Mouse (Mus musculus) stomach, embryonic 14.5 days (tissue): ENCODE measurements around the gene Eci2. TPM values are rescaled to one million over a fixed set of nuclear protein-coding genes. Genes with fewer than 3 reads are reported as not detected.
A peak's percentile ranks its signal among the peaks of the same experiment; 100 is the strongest.
"Not testable (repeated sequence)": the region's sequence is repeated elsewhere in the genome, so short reads cannot be mapped to it uniquely, and the experiment has no call there.

Source experiments
- ATAC-seq: fragments of 200-750 bp; cut with Nextera tagmentation; 2 replicates; pipeline ENCODE4 v1.8.0; 2017; ENCODE audit warnings: low read depth, moderate TSS enrichment; ENCODE audit not compliant: insufficient number of reproducible peaks, insufficient read depth, low FRiP score
- H3K27ac ChIP-seq: fragments of 300-500 bp; sonication (generic); 2 replicates; pipeline ENCODE4 v1.5.1; 2014; ENCODE audit warnings: mild to moderate bottlenecking, low read length, moderate library complexity, mixed read lengths
- H3K27me3 ChIP-seq: fragments of 300-500 bp; sonication (generic); 2 replicates; pipeline ENCODE4 v1.6.1; 2014; ENCODE audit warnings: low read length, control low read depth, mixed read lengths; ENCODE audit not compliant: control insufficient read depth, insufficient read depth
- H3K36me3 ChIP-seq: fragments of 300-500 bp; sonication (generic); 2 replicates; pipeline ENCODE4 v1.6.1; 2014; ENCODE audit warnings: mild to moderate bottlenecking, control low read depth, low read length, moderate library complexity, mixed read lengths; ENCODE audit not compliant: control insufficient read depth, insufficient read depth
- H3K4me1 ChIP-seq: fragments of 300-500 bp; sonication (generic); 2 replicates; pipeline ENCODE4 v1.6.1; 2014; ENCODE audit warnings: low read length, control low read depth, mixed read lengths; ENCODE audit not compliant: control insufficient read depth, insufficient read depth
- H3K4me2 ChIP-seq: fragments of 300-500 bp; sonication (generic); replicated peaks from 2 replicates; pipeline ENCODE4 v1.6.1; 2014; ENCODE audit warnings: low read depth, low read length, control low read depth
- H3K4me3 ChIP-seq: fragments of 300-500 bp; sonication (generic); 2 replicates; pipeline ENCODE4 v1.5.1; 2014; ENCODE audit warnings: low read depth, low read length, control low read depth
- H3K9ac ChIP-seq: fragments of 300-500 bp; sonication (generic); replicated peaks from 2 replicates; pipeline ENCODE4 v1.6.1; 2014; ENCODE audit warnings: low read depth, mild to moderate bottlenecking, control low read depth, low read length, moderate library complexity, mixed read lengths
- H3K9me3 ChIP-seq: fragments of 300-500 bp; sonication (generic); 2 replicates; pipeline ENCODE4 v1.6.1; 2016; ENCODE audit warnings: low read depth, low read length, control low read depth; ENCODE audit not compliant: control insufficient read depth
- WGBS: fragments of 180-500 bp; shearing (Covaris S2); extraction: QIAGEN DNeasy Blood & Tissue Kit; methylation state at CpG from one replicate; pipeline ENCODE4 v1.1.7; 2014; 5-methylcytosine and 5-hydroxymethylcytosine counted together
- polyA plus RNA-seq: library from polyadenylated mRNA; unstranded; fragments of >200 nt; fragmentation: Nextera tagmentation; extraction: Ambion mirVana; gene quantifications from 2 replicates; pipeline ENCODE4 v1.2.1, GENCODE M21; 2014

Eci2 gene
- polyA plus RNA-seq, 1 experiment from 2014 or later: 154 TPM

DNA sequence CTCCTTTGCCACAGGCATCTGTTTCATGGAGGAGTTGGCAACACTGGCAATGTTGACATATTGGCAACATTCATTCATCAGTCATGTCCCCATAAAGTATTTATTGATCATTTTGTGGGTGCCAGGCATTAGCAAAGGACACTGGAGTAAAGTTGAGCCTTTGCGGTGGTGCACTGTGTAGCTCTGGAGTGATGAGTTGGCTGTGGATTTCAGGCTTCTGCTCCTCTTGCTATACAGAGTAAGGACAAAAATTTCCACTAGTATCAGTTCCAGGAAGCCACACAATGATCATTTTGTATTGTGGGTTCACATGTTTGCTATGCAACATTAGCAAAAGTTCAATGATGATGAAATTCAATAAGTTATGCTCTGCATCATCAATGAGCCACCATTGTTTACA lies 10.8 kb downstream of the Eci2 start:
- 97% methylated on average over 1 of the region's 1 CpGs for WGBS
- no peak overlapping the region for H3K27ac ChIP-seq
- H3K9me3 ChIP-seq: peaks cover 3% of the 10 kb centered on the region; the same call in 1 of the 2 replicates
- H3K27me3 ChIP-seq: no peaks in the 10 kb centered on the region
- no peak for ATAC-seq
- no peak overlapping the region for H3K4me3 ChIP-seq
- no peaks in the 10 kb centered on the region for H3K4me1 ChIP-seq
- no peak overlapping the region for H3K4me2 ChIP-seq
- H3K36me3 ChIP-seq: no peaks in the 10 kb centered on the region
- H3K9ac ChIP-seq: no peak overlapping the region

DNA sequence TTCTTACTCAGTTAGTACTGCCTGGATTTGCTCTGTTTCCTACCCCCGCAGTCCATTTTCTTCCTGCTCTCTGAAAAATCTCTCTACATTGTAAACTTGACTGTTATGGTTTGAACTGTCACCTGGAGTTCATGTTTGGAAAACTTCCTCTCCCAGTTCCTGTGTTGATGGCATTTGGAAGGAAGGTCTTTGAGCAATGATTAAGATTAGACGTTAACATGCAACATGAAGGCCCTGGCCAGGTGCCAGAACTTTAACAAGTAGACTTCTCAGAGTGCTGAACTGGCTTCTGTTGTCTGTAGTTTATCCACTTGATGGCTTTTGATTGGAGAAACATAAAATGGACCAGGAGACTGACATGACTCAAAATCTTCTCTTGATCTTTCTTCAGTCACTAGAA lies 31.0 kb downstream of the Eci2 start:
- ATAC-seq: no peak
- 53% methylated on average over 2 of the region's 2 CpGs for WGBS

DNA sequence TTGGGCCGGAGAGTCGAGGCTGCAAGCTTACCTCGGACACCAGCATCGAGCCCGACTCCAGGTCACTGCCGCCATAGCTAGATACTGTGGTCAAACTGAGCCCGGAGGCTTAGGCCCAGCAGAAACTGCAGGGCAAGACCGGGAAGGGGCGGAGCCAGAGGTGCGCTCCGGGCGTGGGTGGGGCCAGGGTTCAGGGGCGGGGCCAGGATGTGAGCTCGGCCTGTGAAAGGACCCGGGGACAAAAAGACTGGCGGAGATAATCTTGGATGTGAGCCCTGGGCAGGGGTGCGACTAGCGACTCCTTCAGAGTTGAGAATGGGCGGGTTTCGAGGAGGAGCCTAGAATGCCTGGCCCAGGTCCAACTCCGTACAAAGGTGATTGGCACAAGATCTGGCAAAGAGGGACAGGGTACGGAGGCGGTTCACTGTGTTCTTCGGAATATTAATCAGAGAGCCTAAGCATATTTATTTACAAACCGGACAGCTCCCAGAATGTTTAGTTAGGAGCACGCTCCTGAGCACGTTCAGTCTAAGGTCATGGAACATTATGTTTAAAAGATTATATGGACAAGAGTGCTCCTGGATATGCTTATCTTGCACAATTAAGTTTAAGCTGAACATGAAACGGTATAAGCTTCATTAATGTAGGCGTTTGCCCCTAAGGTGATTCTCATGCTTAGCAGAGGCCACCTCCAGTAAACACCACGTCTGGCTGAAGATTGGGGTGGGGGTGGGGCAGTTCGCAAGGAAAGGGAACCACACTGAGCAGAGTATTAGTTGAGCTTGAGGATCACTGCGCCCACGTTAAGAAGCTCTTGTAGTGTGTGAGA lies 32.7 kb downstream of the Eci2 start:
- Histone ChIP-seq H3K27me3 (no peaks in the 10 kb centered on the region), H3K9ac (peak overlapping the region; percentile 71), H3K27ac (peak overlapping the region; percentile 88), H3K4me1 (peaks cover 8% of the 10 kb centered on the region; the same call in 1 of the 2 replicates), H3K4me3 (peak overlapping the region; percentile 70), H3K9me3 (no peaks in the 10 kb centered on the region), H3K36me3 (peaks cover 7% of the 10 kb centered on the region), H3K4me2 (peak overlapping the region; percentile 72)
- WGBS: 1% methylated on average over 33 of the region's 33 CpGs
- peak; percentile 96 for ATAC-seq

More for the DNA sequence above, 31.0 kb downstream of the Eci2 start:
- H3K4me3 ChIP-seq: no peak overlapping the region
- no peak overlapping the region for H3K4me2 ChIP-seq
- H3K27me3 ChIP-seq: no peaks in the 10 kb centered on the region
- no peak overlapping the region for H3K27ac ChIP-seq
- peaks cover 8% of the 10 kb centered on the region; the same call in 1 of the 2 replicates for H3K4me1 ChIP-seq
- H3K9ac ChIP-seq: no peak overlapping the region
- H3K36me3 ChIP-seq: no peaks in the 10 kb centered on the region
- no peaks in the 10 kb centered on the region for H3K9me3 ChIP-seq

DNA sequence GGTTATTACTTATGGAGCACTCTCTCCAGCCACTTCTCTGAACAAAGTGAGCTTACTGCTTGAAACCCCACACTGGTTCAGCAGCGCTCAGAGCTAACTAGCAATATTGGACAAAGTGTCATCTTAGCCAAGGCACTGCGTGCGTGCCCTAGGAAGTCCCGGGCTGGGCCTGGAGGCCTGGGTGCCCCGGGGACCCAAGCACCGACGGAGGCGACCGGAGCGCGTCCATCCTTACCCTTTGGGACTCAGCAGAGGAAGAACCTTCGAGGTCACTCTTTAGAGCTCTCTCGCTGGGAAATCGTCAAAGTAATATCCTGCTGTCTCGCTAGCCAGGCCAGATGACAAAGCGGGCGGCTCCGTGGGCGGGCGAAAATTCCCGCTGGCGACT lies 33.3 kb downstream of the Eci2 start:
- peak overlapping the region; percentile 88 for H3K27ac ChIP-seq
- H3K9me3 ChIP-seq: no peaks in the 10 kb centered on the region
- peak overlapping the region; percentile 70 for H3K4me3 ChIP-seq
- H3K36me3 ChIP-seq: peaks cover 13% of the 10 kb centered on the region
- peak overlapping the region; percentile 71 for H3K9ac ChIP-seq
- ATAC-seq: peak; percentile 39
- under 1% methylated on average over 22 of the region's 22 CpGs for WGBS
- H3K4me2 ChIP-seq: peak overlapping the region; percentile 72
- H3K27me3 ChIP-seq: no peaks in the 10 kb centered on the region
- H3K4me1 ChIP-seq: peaks cover 8% of the 10 kb centered on the region; the same call in 1 of the 2 replicates

DNA sequence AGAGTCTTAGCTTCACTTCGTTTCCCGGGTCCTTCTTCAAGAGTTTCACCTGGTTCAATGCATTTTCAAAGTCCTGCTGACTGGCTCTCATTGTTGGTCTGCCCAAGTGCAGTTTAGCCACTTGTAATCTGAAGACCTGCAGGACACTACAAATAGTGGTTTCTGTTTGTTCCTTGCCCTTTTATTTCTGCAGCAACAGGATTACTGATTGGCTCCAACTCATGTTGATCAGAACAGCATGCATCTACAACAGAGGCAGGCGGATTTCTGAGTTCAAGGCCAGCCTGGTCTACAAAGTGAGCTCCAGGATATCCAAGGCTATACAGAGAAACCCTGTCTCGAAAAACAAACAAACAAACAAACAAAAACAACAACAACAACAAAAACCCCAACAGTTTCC lies 33.8 kb downstream of the Eci2 start:
- WGBS: 66% methylated on average over 4 of the region's 4 CpGs
- Histone ChIP-seq H3K9ac (peak overlapping the region; percentile 71), H3K4me2 (peak overlapping the region; percentile 72), H3K27me3 (no peaks in the 10 kb centered on the region), H3K27ac (no peak overlapping the region), H3K4me3 (peak overlapping the region; percentile 70), H3K9me3 (no peaks in the 10 kb centered on the region), H3K36me3 (peaks cover 17% of the 10 kb centered on the region), H3K4me1 (peaks cover 8% of the 10 kb centered on the region; the same call in 1 of the 2 replicates)
- ATAC-seq: no peak

DNA sequence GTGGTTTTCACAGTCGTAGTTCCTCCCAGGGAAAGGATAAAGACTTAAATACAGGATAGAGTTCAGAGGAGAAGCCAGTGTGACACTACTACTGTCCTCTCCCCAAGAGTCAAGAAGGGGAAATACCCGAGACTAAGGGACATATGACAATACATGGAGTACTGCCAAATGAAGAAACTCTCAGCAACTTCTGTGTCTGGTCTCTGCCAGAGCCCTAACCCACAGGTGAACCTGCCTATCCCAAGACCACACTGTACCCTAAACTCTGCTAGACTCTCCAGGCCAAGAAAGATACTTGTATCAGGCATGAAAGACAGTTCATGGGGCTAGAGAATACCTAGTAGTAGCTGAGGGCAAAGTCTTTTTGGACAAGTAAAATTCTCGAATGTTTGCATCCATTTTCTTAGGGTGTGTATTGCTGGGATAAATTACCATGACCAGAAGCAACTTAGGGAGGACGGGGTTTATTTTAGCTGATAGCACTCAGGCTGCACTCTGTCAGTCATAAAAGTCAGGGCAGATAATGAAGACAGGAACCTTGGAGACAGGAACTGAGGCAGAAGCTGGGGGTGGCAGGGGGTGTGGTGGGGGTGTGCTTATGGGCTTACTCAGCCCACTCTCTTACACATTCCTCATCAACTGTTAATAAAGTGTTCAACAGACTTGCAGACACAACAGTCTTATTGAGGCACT lies 35.2 kb downstream of the Eci2 start:
- ATAC-seq: no peak
- Histone ChIP-seq H3K4me3 (no peak overlapping the region), H3K27ac (no peak overlapping the region), H3K9ac (no peak overlapping the region), H3K4me1 (peaks cover 8% of the 10 kb centered on the region; the same call in 1 of the 2 replicates), H3K36me3 (peaks cover 26% of the 10 kb centered on the region), H3K27me3 (no peaks in the 10 kb centered on the region), H3K9me3 (no peaks in the 10 kb centered on the region), H3K4me2 (no peak overlapping the region)
- 68% methylated on average over 4 of the region's 4 CpGs for WGBS

DNA sequence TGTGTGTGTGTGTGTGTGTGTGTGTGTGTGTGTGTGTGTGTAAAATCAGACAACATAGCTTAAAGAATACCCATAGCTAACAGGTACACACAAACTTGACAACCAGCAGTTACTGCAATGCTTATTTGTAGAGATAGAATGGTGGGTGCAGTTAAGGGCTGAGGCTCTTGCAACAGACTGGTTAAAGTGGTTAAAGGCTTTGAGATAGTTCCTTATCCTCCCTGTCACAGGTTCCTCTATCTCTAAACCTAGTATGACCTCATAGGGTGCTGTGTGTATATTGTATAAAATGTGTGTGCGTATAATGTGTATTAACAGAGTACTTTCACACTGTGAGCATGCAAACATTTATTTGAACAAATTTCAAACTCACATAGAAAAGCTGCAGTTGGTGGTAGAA lies 43.4 kb downstream of the Eci2 start:
- not testable (repeated sequence) for H3K4me1 ChIP-seq, H3K9me3 ChIP-seq, H3K9ac ChIP-seq, H3K4me3 ChIP-seq, H3K4me2 ChIP-seq, ATAC-seq, H3K27ac ChIP-seq, H3K27me3 ChIP-seq
- 98% methylated on average over 1 of the region's 1 CpGs for WGBS
- peaks cover 40% of the 10 kb centered on the region for H3K36me3 ChIP-seq

DNA sequence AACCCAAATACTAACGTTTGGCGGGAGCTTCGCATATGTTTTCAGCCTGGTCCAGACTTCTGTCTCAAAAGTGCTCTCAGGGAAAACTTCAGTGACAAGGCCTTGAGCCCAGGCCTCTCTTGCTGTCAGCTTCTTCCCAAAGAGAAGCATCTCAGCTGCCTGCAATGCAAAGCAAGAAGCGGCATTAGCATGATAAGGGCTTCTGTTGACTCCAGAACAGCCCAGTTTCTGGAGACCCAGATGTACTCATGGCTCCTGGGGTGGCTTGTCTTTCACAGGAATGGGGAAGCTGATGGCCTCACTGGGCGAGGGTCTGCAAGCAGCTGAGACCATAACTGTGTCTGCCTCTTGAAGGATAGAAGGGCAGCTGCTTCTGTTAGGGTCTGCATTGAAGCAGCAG lies 48.3 kb downstream of the Eci2 start:
- WGBS: 76% methylated on average over 5 of the region's 5 CpGs
- H3K36me3 ChIP-seq: peaks cover 32% of the 10 kb centered on the region

More for the DNA sequence above, 48.3 kb downstream of the Eci2 start:
- H3K4me3 ChIP-seq, H3K4me2 ChIP-seq, H3K9ac ChIP-seq, ATAC-seq, H3K27ac ChIP-seq, H3K4me1 ChIP-seq, H3K27me3 ChIP-seq, H3K9me3 ChIP-seq: not testable (repeated sequence)
